10 mouse cellular contexts compared by ENCODE assay signal in genomic region chr2:131264027-131264426, GRCm38 (mm10). TPM values are rescaled to one million over a fixed set of nuclear protein-coding genes. Genes with fewer than 3 reads are reported as not detected.
A peak's percentile ranks its signal among the peaks of the same experiment; 100 is the strongest.
DNase-seq lines count a peak whose midpoint lies in the region; ATAC-seq and TF ChIP-seq lines count a peak whose summit lies in the region.
"Had no signal": no experiment of that assay in that cellular context is flagged by ENCODE, and none has a peak within 500 bp of the region (broad histone marks: within the 10 kb centered on the region; RNA-seq: fewer than 3 reads in every experiment).

No protein-coding gene starts in this region.

- peaks cover 69% of the 10 kb centered on the region for H3K4me1 ChIP-seq in erythroblast, embryonic 14.5 days (ENCODE audit: control insufficient read depth)
- peaks cover 17% of the 10 kb centered on the region for H3K4me1 ChIP-seq in forebrain, embryonic 14.5 days (ENCODE audit: control insufficient read depth, insufficient read depth, low read length)
- peaks cover 31 to 42% of the 10 kb centered on the region in 2 experiments for H3K4me1 ChIP-seq in liver, embryonic 14.5 days (replicated peaks; ENCODE audit: control insufficient read depth in 2 of 2, insufficient read depth in 2 of 2, low read length in 1 of 2)

- H3K9ac ChIP-seq in forebrain, embryonic 14.5 days (ENCODE audit: low read length): no peak overlapping the region; the same call in 1 of the 2 replicates
- peak overlapping the region; percentile 99 for H3K9ac ChIP-seq in liver, embryonic 14.5 days (replicated peaks)

- no peak overlapping the region for H3K27ac ChIP-seq in forebrain, embryonic 14.5 days (ENCODE audit: low read depth, low read length)
- H3K27ac ChIP-seq in liver, embryonic 14.5 days: peak overlapping the region; percentile 99

- no peaks in the 10 kb centered on the region for H3K9me3 ChIP-seq in erythroblast, embryonic 14.5 days (ENCODE audit: control insufficient read depth, low read length)
- H3K9me3 ChIP-seq in forebrain, embryonic 14.5 days (replicated peaks; ENCODE audit: control insufficient read depth, low read length): no peaks in the 10 kb centered on the region
- no peaks in the 10 kb centered on the region for H3K9me3 ChIP-seq in liver, embryonic 14.5 days (ENCODE audit: control insufficient read depth, low read length)

- 60% methylated on average over 6 of the region's 6 CpGs for WGBS in forebrain, embryonic 14.5 days
- WGBS in liver, embryonic 14.5 days (ENCODE audit: insufficient replicate concordance): 41% methylated on average over 6 of the region's 6 CpGs

- ATAC-seq in erythroblast, adult 5-6 weeks (replicated peaks; ENCODE audit: low FRiP score, poor library complexity, severe bottlenecking): no peak
- no peak for ATAC-seq in forebrain, embryonic 14.5 days
- ATAC-seq in liver, embryonic 14.5 days (ENCODE audit: insufficient read depth): no peak

- no peaks in the 10 kb centered on the region for H3K27me3 ChIP-seq in erythroblast, embryonic 14.5 days (ENCODE audit: control insufficient read depth)
- no peaks in the 10 kb centered on the region for H3K27me3 ChIP-seq in forebrain, embryonic 14.5 days (replicated peaks; ENCODE audit: control insufficient read depth, insufficient read depth, low read length)
- no peaks in the 10 kb centered on the region for H3K27me3 ChIP-seq in liver, embryonic 14.5 days (ENCODE audit: control insufficient read depth, insufficient read depth, low read length)

- peak overlapping the region; percentile 92 for H3K4me3 ChIP-seq in erythroblast, embryonic 14.5 days (replicated peaks)
- H3K4me3 ChIP-seq in forebrain, embryonic 14.5 days (ENCODE audit: low read depth, low read length): peak overlapping the region; percentile 80
- peak overlapping the region; percentile 94 to 97 for H3K4me3 ChIP-seq in liver, embryonic 14.5 days (ENCODE audit: insufficient read depth in 1 of 2, low read depth in 2 of 2, low read length in 2 of 2)

- no peak for TF ChIP-seq EP300 in liver, embryonic 14.5 days (IDR thresholded peaks at IDR 0.05; ENCODE audit: low read depth)

- DNase-seq in 3134 (ENCODE audit: extremely low read depth, insufficient read length, low spot score): peak; percentile 15
- DNase-seq in forebrain, embryonic 14.5 days (ENCODE audit: low spot score): no peak
- no peak for DNase-seq in liver, embryonic 14.5 days (ENCODE audit: low read depth in 3 of 3, low spot score in 3 of 3)
- DNase-seq in adrenal gland, postnatal 10 days: no peak
- no peak for DNase-seq in embryo, embryonic 10.5 days (ENCODE audit: low spot score)
- no peak for DNase-seq in right cerebral cortex, postnatal 25 days
- DNase-seq: cerebellum, adult 8-10 months; layer of hippocampus, postnatal 36 days had no signal

- peak overlapping the region; percentile 81 for H3K4me2 ChIP-seq in forebrain, embryonic 14.5 days (ENCODE audit: low read length)
- H3K4me2 ChIP-seq in liver, embryonic 14.5 days (ENCODE audit: low read depth): peak overlapping the region; percentile 95

- H3K36me3 ChIP-seq in erythroblast, embryonic 14.5 days (ENCODE audit: control insufficient read depth): peaks cover 43% of the 10 kb centered on the region
- peaks cover 2% of the 10 kb centered on the region; the same call in 1 of the 2 replicates for H3K36me3 ChIP-seq in forebrain, embryonic 14.5 days (ENCODE audit: control insufficient read depth, insufficient read depth, low read length)
- H3K36me3 ChIP-seq in liver, embryonic 14.5 days (replicated peaks; ENCODE audit: control insufficient read depth, insufficient read depth, low read depth): peaks cover 8% of the 10 kb centered on the region

- no peak for TF ChIP-seq CTCF in liver, embryonic 14.5 days (IDR thresholded peaks at IDR 0.05; ENCODE audit: low read depth)

RNA-seq across cellular contexts. Expression of gene Pank2, which starts 1.7 kb away (rescaled TPM):
- polyA plus RNA-seq in erythroblast, embryonic 14.5 days (2012): 2.3 and 3.0 TPM in 2 replicates
- 16.3 and 29.0 TPM in 2 replicates for total RNA-seq in erythroblast, adult 5-6 weeks (2015; ENCODE audit: low replicate concordance)
- total RNA-seq in erythroblast, adult 5-6 weeks (2017; ENCODE audit: low replicate concordance): 14.0 and 26.5 TPM in 2 replicates
- 29.4 and 34.4 TPM in 2 replicates for polyA plus RNA-seq in forebrain, embryonic 14.5 days (2014; fragmentation: Nextera tagmentation; extraction: Ambion mirVana)
- polyA plus RNA-seq in liver, embryonic 14.5 days (2012; rRNA removed): 9.5 and 14.3 TPM in 2 replicates
- 24.3 and 26.9 TPM in 2 replicates for polyA plus RNA-seq in liver, embryonic 14.5 days (2014; fragmentation: Nextera tagmentation; extraction: Ambion mirVana)
- 10 to 100 TPM; 52.7 to 57.7 TPM for total RNA-seq in adrenal gland, postnatal 10 days (2021)

RNA-seq across cellular contexts. Expression of gene Mavs, which starts 30.2 kb away (rescaled TPM):
- 3.2 and 4.8 TPM in 2 replicates for polyA plus RNA-seq in erythroblast, embryonic 14.5 days (2012)
- total RNA-seq in erythroblast, adult 5-6 weeks (2015; ENCODE audit: low replicate concordance): 24.6 and 32.8 TPM in 2 replicates
- total RNA-seq in erythroblast, adult 5-6 weeks (2017; ENCODE audit: low replicate concordance): 20.9 and 22.6 TPM in 2 replicates
- 6.5 and 6.6 TPM in 2 replicates for polyA plus RNA-seq in forebrain, embryonic 14.5 days (2014; fragmentation: Nextera tagmentation; extraction: Ambion mirVana)
- polyA plus RNA-seq in liver, embryonic 14.5 days (2012; rRNA removed): 25.9 and 31.5 TPM in 2 replicates
- 25.9 and 27.4 TPM in 2 replicates for polyA plus RNA-seq in liver, embryonic 14.5 days (2014; fragmentation: Nextera tagmentation; extraction: Ambion mirVana)
- 10 to 100 TPM; 36.2 to 46.4 TPM for total RNA-seq in adrenal gland, postnatal 10 days (2021)

RNA-seq across cellular contexts. Expression of gene Ap5s1, which starts 57.1 kb away (rescaled TPM):
- 3.0 and 3.9 TPM in 2 replicates for polyA plus RNA-seq in erythroblast, embryonic 14.5 days (2012)
- total RNA-seq in erythroblast, adult 5-6 weeks (2015; ENCODE audit: low replicate concordance): 18.2 and 36.5 TPM in 2 replicates
- total RNA-seq in erythroblast, adult 5-6 weeks (2017; ENCODE audit: low replicate concordance): 18.7 and 21.0 TPM in 2 replicates
- 29.9 and 30.3 TPM in 2 replicates for polyA plus RNA-seq in forebrain, embryonic 14.5 days (2014; fragmentation: Nextera tagmentation; extraction: Ambion mirVana)
- 19.5 and 20.0 TPM in 2 replicates for polyA plus RNA-seq in liver, embryonic 14.5 days (2012; rRNA removed)
- polyA plus RNA-seq in liver, embryonic 14.5 days (2014; fragmentation: Nextera tagmentation; extraction: Ambion mirVana): 13.1 and 17.0 TPM in 2 replicates
- 10 to 100 TPM; 16.9 to 25.8 TPM for total RNA-seq in adrenal gland, postnatal 10 days (2021)
